Mouse (Mus musculus): ENCODE measurements around the gene G3bp1. TPM values are rescaled to one million over a fixed set of nuclear protein-coding genes. Genes with fewer than 3 reads are reported as not detected.

G3bp1 gene
- 235 and 236 TPM in 2 replicates for polyA plus RNA-seq (2014; fragmentation: Nextera tagmentation; extraction: Ambion mirVana)

DNA sequence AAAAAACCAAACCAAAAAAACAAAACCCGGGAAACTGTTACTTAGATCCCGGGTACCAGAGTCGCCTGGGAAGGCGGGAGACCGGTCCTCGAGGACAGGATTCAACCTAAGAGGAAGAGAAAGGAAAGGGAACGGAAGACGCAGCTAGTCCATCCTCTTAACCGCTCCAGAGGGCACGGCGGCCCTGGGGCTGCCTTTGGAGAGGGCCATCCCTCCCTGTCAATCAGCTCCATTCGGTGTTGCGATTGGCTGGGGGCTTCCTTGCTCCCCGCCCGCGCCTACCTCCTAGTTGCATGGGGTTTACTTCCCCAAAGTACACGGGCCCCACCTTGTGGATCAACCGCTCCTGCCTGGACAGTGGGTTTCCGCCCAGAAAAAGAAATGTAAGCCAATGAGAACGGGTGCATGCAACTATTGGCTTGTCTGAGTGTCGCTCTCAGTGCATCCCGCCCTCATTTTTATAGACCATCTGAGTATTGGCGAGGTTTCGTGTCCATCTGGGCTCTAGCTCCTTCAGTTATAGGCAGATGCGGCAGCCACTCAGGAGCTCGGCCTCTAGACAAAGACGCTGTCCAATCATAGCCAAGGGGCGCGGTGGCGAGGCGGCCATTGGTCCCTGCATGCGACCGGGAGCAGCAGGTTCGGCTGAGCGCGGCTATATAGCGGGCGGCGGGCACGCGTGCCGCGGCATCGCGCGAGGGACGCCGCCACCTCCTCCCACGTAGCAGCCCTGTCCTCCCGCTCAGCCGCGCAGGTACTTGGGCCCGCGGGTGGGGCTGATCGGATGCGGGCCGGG, at the start of gene G3bp1:
Gene G3bp1 (plus strand): TSS at position 638 of the 796 bp plus-strand sequence.
- H3K27ac ChIP-seq (ENCODE audit: low read depth, low read length): peak within 1 kb of the TSS; percentile 83
- H3K27me3 ChIP-seq (ENCODE audit: control insufficient read depth, insufficient read depth, low read length): no peaks in the 10 kb centered on the region
- H3K9ac ChIP-seq (ENCODE audit: low read length): peak within 1 kb of the TSS; percentile 97
- H3K4me3 ChIP-seq (ENCODE audit: low read depth, low read length): peak within 1 kb of the TSS; percentile 99
- ATAC-seq (ENCODE audit: insufficient read depth, low FRiP score, low TSS enrichment) (peak; percentile 97), DNase-seq (ENCODE audit: low spot score) (peak; percentile 99)
- H3K36me3 ChIP-seq (ENCODE audit: control insufficient read depth, insufficient read depth, low read length): no peaks in the 10 kb centered on the region; the same call in 1 of the 2 replicates
- peak within 1 kb of the TSS; percentile 91 for H3K4me2 ChIP-seq (ENCODE audit: low read depth)
- peaks cover 12% of the 10 kb centered on the region; the same call in 1 of the 2 replicates for H3K4me1 ChIP-seq (ENCODE audit: control insufficient read depth, insufficient read depth, low read length)
- WGBS: under 1% methylated on average over 55 of the region's 57 CpGs
- H3K9me3 ChIP-seq (ENCODE audit: control insufficient read depth, low read length): no peaks in the 10 kb centered on the region

DNA sequence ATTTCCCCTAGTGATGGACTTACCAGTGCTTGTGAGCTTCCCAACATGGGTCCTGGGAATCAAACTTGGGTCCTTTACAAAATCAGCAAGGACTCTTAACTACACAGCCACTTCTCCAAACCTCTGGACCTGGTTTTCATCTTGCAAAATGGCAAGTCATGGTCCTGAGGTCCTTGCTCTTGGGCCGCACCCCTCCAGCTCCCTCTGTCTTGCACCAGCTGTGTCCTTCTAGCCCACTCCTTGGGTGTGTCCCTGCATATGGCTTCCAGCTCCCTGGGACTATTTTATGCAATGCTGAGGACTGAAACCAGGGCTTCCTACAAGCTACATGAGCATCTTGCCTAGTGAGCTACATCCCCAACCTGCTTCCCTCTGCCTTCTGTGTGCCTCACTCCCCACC, 46.5 kb upstream of the G3bp1 start, which contains the start of gene Sparc:
Gene Sparc (minus strand): TSS at position 206 of the 400 bp plus-strand sequence.
- ATAC-seq (ENCODE audit: insufficient read depth, low FRiP score, low TSS enrichment) (no peak), DNase-seq (ENCODE audit: low spot score) (no peak)
- Histone ChIP-seq H3K36me3 (ENCODE audit: control insufficient read depth, insufficient read depth, low read length) (no peaks in the 10 kb centered on the region), H3K27ac (ENCODE audit: low read depth, low read length) (peak within 1 kb of the TSS; percentile 68), H3K4me2 (ENCODE audit: low read depth) (no peak within 1 kb of the TSS), H3K9me3 (ENCODE audit: control insufficient read depth, low read length) (no peaks in the 10 kb centered on the region), H3K4me3 (ENCODE audit: low read depth, low read length) (no peak within 1 kb of the TSS), H3K27me3 (ENCODE audit: control insufficient read depth, insufficient read depth, low read length) (no peaks in the 10 kb centered on the region), H3K9ac (ENCODE audit: low read length) (peak within 1 kb of the TSS; percentile 31; the same call in 1 of the 2 replicates), H3K4me1 (ENCODE audit: control insufficient read depth, insufficient read depth, low read length) (peaks cover 24% of the 10 kb centered on the region)
- 100% methylated on average over 1 of the region's 1 CpGs for WGBS

- peak; percentile 86 for ATAC-seq (ENCODE audit: insufficient read depth, low FRiP score, low TSS enrichment)
- peak overlapping the region; percentile 31; the same call in 1 of the 2 replicates for H3K9ac ChIP-seq (ENCODE audit: low read length)
- no peaks in the 10 kb centered on the region for H3K27me3 ChIP-seq (ENCODE audit: control insufficient read depth, insufficient read depth, low read length)
- H3K4me3 ChIP-seq (ENCODE audit: low read depth, low read length): no peak overlapping the region
- H3K4me1 ChIP-seq (ENCODE audit: control insufficient read depth, insufficient read depth, low read length): peaks cover 18% of the 10 kb centered on the region
- 26% methylated on average over 4 of the region's 4 CpGs for whole genome bisulfite sequencing
- H3K4me2 ChIP-seq (ENCODE audit: low read depth): no peak overlapping the region
- no peaks in the 10 kb centered on the region for H3K9me3 ChIP-seq (ENCODE audit: control insufficient read depth, low read length)
- DNase-seq (ENCODE audit: low spot score): peak; percentile 78
- peak overlapping the region; percentile 68 for H3K27ac ChIP-seq (ENCODE audit: low read depth, low read length)
- no peaks in the 10 kb centered on the region for H3K36me3 ChIP-seq (ENCODE audit: control insufficient read depth, insufficient read depth, low read length)
Measured at GRCm38 (mm10) chr11:55423756-55424155, 45.7 kb upstream of the G3bp1 start.

DNA sequence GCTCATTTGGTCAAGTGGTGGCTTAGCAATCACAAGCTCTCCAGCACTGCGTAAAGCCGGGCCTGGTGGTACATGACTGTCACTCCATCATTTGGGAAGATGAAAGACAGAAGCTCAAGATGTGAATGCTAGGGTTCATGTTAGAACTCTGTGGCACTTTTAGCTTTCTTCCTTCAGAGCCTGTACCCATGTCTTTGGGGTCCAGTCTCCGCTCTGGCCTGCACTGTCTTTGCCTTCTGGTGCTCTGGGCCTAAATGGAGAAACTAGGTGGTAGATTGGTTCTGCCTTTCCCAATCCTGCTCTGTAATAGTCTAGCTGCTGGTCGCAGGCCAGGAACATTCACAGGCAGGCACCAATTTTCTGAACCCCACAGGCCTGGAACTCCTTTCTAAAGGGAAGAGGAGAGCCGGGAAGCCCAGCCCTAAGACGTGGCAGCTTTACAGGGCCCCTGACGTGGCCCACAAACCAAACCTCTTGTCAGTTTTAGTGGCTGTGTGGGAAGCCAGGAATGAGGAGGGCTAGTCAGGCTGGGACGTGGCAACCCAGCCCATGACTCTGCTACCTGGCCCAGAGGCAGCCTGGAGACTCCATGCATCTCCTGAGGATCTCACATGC, 44.6 kb upstream of the G3bp1 start:
- Histone ChIP-seq H3K4me1 (ENCODE audit: control insufficient read depth, insufficient read depth, low read length) (peaks cover 11% of the 10 kb centered on the region), H3K9ac (ENCODE audit: low read length) (no peak overlapping the region), H3K4me3 (ENCODE audit: low read depth, low read length) (no peak overlapping the region), H3K9me3 (ENCODE audit: control insufficient read depth, low read length) (no peaks in the 10 kb centered on the region), H3K27me3 (ENCODE audit: control insufficient read depth, insufficient read depth, low read length) (no peaks in the 10 kb centered on the region), H3K36me3 (ENCODE audit: control insufficient read depth, insufficient read depth, low read length) (no peaks in the 10 kb centered on the region), H3K27ac (ENCODE audit: low read depth, low read length) (peak overlapping the region; percentile 20; the same call in 1 of the 2 replicates), H3K4me2 (ENCODE audit: low read depth) (no peak overlapping the region)
- WGBS: 79% methylated on average over 8 of the region's 8 CpGs
- no peak for ATAC-seq (ENCODE audit: insufficient read depth, low FRiP score, low TSS enrichment)
- DNase-seq (ENCODE audit: low spot score): no peak

DNA sequence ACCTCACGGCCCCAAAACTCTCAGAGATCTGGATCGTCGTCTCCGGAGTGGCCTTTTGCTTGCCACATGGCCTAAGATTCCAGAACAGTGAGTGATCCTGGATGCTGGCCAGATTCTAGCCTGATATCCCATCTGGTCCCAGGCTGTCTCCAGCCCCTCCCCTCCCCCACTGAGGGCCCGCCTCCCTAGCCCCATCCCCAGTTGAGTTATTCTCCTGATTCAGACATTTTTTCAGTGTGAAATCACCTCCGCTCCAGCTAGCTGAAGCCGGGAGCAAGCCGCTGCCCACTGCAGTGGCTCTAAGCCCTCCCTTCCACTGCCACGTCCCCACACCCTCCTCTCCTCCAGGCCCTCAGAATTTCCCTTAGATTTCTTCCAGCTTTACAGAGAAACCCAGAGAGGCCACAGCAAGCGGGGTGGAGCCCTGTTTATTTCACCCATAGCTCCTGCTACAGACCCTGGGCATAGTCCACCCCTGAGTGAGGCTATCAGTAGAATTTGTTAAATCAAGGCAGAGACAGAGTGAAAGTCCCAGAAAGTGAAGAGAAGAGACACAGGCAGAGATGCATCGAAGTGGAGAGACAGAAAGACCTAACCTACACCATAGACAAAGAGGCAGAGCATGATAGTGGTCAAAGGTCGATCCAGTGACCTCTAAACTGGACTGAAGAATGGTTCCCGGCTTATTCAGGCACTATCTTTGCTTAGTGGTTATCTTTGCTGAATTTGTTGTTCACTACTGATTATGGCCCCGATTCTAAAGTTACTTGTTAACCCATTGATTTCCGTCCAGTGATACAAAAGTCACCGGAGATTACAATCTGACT, 41.1 kb upstream of the G3bp1 start:
- Histone ChIP-seq H3K4me3 (ENCODE audit: low read depth, low read length) (no peak overlapping the region), H3K9ac (ENCODE audit: low read length) (peak overlapping the region; percentile 12; the same call in 1 of the 2 replicates)

GRCm38 (mm10) chr11:55429973-55430372, 39.5 kb upstream of the G3bp1 start:
- ATAC-seq (ENCODE audit: insufficient read depth, low FRiP score, low TSS enrichment): no peak
- Histone ChIP-seq H3K27me3 (ENCODE audit: control insufficient read depth, insufficient read depth, low read length) (no peaks in the 10 kb centered on the region), H3K4me3 (ENCODE audit: low read depth, low read length) (no peak overlapping the region), H3K4me2 (ENCODE audit: low read depth) (no peak overlapping the region), H3K36me3 (ENCODE audit: control insufficient read depth, insufficient read depth, low read length) (no peaks in the 10 kb centered on the region), H3K9me3 (ENCODE audit: control insufficient read depth, low read length) (no peaks in the 10 kb centered on the region), H3K9ac (ENCODE audit: low read length) (no peak overlapping the region), H3K27ac (ENCODE audit: low read depth, low read length) (no peak overlapping the region), H3K4me1 (ENCODE audit: control insufficient read depth, insufficient read depth, low read length) (peaks cover 3% of the 10 kb centered on the region)
- WGBS: 92% methylated on average over 2 of the region's 2 CpGs
- DNase-seq (ENCODE audit: low spot score): no peak

More for the DNA sequence above, 41.1 kb upstream of the G3bp1 start:
- 42% methylated on average over 16 of the region's 16 CpGs for WGBS
- peak; percentile 59; the same call in 1 of the 2 replicates for ATAC-seq (ENCODE audit: insufficient read depth, low FRiP score, low TSS enrichment)
- H3K9me3 ChIP-seq (ENCODE audit: control insufficient read depth, low read length): no peaks in the 10 kb centered on the region
- DNase-seq (ENCODE audit: low spot score): peak; percentile 85
- peaks cover 10% of the 10 kb centered on the region for H3K4me1 ChIP-seq (ENCODE audit: control insufficient read depth, insufficient read depth, low read length)
- no peak overlapping the region for H3K4me2 ChIP-seq (ENCODE audit: low read depth)
- no peaks in the 10 kb centered on the region for H3K27me3 ChIP-seq (ENCODE audit: control insufficient read depth, insufficient read depth, low read length)
- peak overlapping the region; percentile 58; the same call in 1 of the 2 replicates for H3K27ac ChIP-seq (ENCODE audit: low read depth, low read length)
- H3K36me3 ChIP-seq (ENCODE audit: control insufficient read depth, insufficient read depth, low read length): no peaks in the 10 kb centered on the region

GRCm38 (mm10) chr11:55432981-55433380, 36.5 kb upstream of the G3bp1 start:
- Histone ChIP-seq H3K4me2 (ENCODE audit: low read depth) (no peak overlapping the region), H3K27me3 (ENCODE audit: control insufficient read depth, insufficient read depth, low read length) (no peaks in the 10 kb centered on the region), H3K9ac (ENCODE audit: low read length) (no peak overlapping the region), H3K4me3 (ENCODE audit: low read depth, low read length) (no peak overlapping the region), H3K36me3 (ENCODE audit: control insufficient read depth, insufficient read depth, low read length) (no peaks in the 10 kb centered on the region), H3K27ac (ENCODE audit: low read depth, low read length) (no peak overlapping the region), H3K9me3 (ENCODE audit: control insufficient read depth, low read length) (no peaks in the 10 kb centered on the region), H3K4me1 (ENCODE audit: control insufficient read depth, insufficient read depth, low read length) (no peaks in the 10 kb centered on the region; the same call in 1 of the 2 replicates)
- DNase-seq (ENCODE audit: low spot score) (no peak), ATAC-seq (ENCODE audit: insufficient read depth, low FRiP score, low TSS enrichment) (no peak)
- WGBS: 80% methylated on average over 3 of the region's 3 CpGs

DNA sequence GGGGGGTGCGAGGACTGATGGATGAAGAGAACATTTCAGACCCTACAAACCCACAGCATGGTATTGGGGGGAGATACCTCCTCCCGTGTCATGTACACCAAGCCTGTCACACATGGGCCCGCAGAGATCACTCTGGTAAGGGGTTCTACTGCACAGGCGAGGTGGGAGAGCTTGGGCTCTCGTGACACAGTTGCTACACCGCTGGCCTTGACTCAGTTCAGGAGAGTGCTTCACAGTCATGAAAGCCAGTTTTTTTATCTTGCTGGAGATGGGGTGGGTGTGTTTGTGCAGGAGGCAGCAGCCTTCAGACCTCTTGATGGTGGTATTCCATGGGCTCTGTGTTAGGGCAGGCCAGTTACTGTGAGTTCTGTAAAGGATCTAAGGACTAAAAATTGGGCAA, 33.4 kb upstream of the G3bp1 start:
- Histone ChIP-seq H3K4me3 (ENCODE audit: low read depth, low read length) (no peak overlapping the region), H3K9me3 (ENCODE audit: control insufficient read depth, low read length) (no peaks in the 10 kb centered on the region), H3K27me3 (ENCODE audit: control insufficient read depth, insufficient read depth, low read length) (no peaks in the 10 kb centered on the region), H3K4me2 (ENCODE audit: low read depth) (no peak overlapping the region), H3K9ac (ENCODE audit: low read length) (no peak overlapping the region), H3K27ac (ENCODE audit: low read depth, low read length) (no peak overlapping the region), H3K36me3 (ENCODE audit: control insufficient read depth, insufficient read depth, low read length) (no peaks in the 10 kb centered on the region), H3K4me1 (ENCODE audit: control insufficient read depth, insufficient read depth, low read length) (no peaks in the 10 kb centered on the region)
- ATAC-seq (ENCODE audit: insufficient read depth, low FRiP score, low TSS enrichment) (no peak), DNase-seq (ENCODE audit: low spot score) (no peak)
- WGBS: 84% methylated on average over 6 of the region's 6 CpGs
